Mouse (Mus musculus) liver, embryonic 12.5 days (tissue): ENCODE data around the gene Slc25a48. TPM values are rescaled to one million over a fixed set of nuclear protein-coding genes. Genes with fewer than 3 reads are reported as not detected.

Experiments
- ATAC-seq: fragments of 200-750 bp; cut with Nextera tagmentation; 2 replicates; pipeline ENCODE4 v1.8.0; 2017; ENCODE audit warnings: moderate number of reproducible peaks, mild to moderate bottlenecking, moderate library complexity
- H3K27ac ChIP-seq: fragments of 300-500 bp; sonication (generic); 2 replicates; pipeline ENCODE4 v1.5.1; 2016; ENCODE audit warnings: mild to moderate bottlenecking
- H3K27me3 ChIP-seq: fragments of 300-500 bp; sonication (generic); replicated peaks from 2 replicates; pipeline ENCODE4 v1.6.1; 2016; ENCODE audit warnings: mild to moderate bottlenecking, moderate library complexity
- H3K36me3 ChIP-seq: fragments of 300-500 bp; sonication (generic); 2 replicates; pipeline ENCODE4 v1.6.1; 2016; ENCODE audit warnings: mild to moderate bottlenecking, moderate library complexity
- H3K4me1 ChIP-seq: fragments of 300-500 bp; sonication (generic); 2 replicates; pipeline ENCODE4 v1.6.1; 2016
- H3K4me2 ChIP-seq: fragments of 300-500 bp; sonication (generic); 2 replicates; pipeline ENCODE4 v1.6.1; 2016; ENCODE audit warnings: mild to moderate bottlenecking, moderate library complexity
- H3K4me3 ChIP-seq: fragments of 300-500 bp; sonication (generic); 2 replicates; pipeline ENCODE4 v1.5.1; 2016; ENCODE audit warnings: mild to moderate bottlenecking, moderate library complexity
- H3K9ac ChIP-seq: fragments of 300-500 bp; sonication (generic); 2 replicates; pipeline ENCODE4 v1.6.1; 2016; ENCODE audit warnings: mild to moderate bottlenecking, moderate library complexity
- H3K9me3 ChIP-seq: fragments of 300-500 bp; sonication (generic); replicated peaks from 2 replicates; pipeline ENCODE4 v1.6.1; 2016; ENCODE audit warnings: mild to moderate bottlenecking, moderate library complexity
- WGBS: fragments of 180-500 bp; shearing (Covaris S2); methylation state at CpG from one replicate; pipeline ENCODE4 v1.1.7; 2016; ENCODE audit not compliant: insufficient replicate concordance; 5-methylcytosine and 5-hydroxymethylcytosine counted together
- polyA plus RNA-seq: library from polyadenylated mRNA; unstranded; fragments of >200 nt; fragmentation: Nextera tagmentation; extraction: Ambion mirVana; gene quantifications from 2 replicates; pipeline ENCODE4 v1.2.1, GENCODE M21; 2016

The Slc25a48 gene
- polyA plus RNA-seq: 0.26 and 0.29 TPM in 2 replicates

DNA sequence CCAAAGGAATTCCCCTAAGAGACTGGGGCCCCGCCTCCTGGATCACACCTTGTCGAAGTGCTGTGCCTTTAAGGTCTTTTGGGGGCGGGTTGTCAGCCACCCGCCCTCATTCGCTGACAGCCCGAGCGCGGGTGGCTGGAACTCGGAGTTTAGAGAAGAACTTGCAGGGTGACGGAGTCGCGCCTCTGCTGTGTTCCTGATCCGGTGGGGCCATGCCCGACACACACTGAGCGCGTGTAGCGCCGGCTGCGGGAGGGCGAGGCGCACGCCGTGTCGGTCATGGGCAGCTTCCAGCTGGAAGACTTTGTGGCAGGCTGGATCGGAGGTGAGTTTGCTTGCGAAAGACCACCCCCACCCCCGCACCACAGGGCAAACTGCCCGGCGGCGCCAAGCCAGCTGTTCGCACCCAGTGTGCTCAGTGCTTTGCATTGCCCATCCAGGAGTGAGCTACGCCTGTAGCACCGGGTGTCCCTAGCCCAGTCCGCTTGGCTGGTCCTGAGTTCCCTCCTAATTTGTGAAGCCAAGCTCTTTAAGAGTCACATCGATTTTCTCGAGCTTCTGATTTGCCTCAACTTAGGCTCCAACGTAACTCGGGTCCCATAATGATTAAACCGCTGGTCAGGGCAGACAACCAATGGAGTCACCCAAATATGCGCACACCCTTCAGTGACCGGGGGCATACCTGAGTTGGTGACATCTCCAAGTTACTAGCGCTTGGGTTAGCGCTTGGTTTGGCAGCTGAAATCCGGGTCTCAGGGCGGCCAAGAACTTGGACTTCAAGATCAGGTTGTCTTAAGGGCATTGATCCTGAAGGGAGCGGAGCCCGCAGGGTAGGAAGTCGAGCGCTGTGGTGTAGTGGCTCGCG lies at the start of gene Slc25a48:
Slc25a48 (plus strand) TSS at position 145 of the 865 bp plus-strand sequence.
- Histone ChIP-seq H3K9ac (no peak within 1 kb of the TSS), H3K27ac (no peak within 1 kb of the TSS), H3K4me3 (peak within 1 kb of the TSS; percentile 37), H3K4me1 (no peaks in the 10 kb centered on the region), H3K9me3 (no peaks in the 10 kb centered on the region), H3K4me2 (peak within 1 kb of the TSS; percentile 52), H3K27me3 (peaks cover 68% of the 10 kb centered on the region), H3K36me3 (no peaks in the 10 kb centered on the region)
- 4% methylated on average over 51 of the region's 51 CpGs for WGBS
- 0 out of 2 replicates have a peak, but pooled peaks have one; percentile 44 for ATAC-seq

DNA sequence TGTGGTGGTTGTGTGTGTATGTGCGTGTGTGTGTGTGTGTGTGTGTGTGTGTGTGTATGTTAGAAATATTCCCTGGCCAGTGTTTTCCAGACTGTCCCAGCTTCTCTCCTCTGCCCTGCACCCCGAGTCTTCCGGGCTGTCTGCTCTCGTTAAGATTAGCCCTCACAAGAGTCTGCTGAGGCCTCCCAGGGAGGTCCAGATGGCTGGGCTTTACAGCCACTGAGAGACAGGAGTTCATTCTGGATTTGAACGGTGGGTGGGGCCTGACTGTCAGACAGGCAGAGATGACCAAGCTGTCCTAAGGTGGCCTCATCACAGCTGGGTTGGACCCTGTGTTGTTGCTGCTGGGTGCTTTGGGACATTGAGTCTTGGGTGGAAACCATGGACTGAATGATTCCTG lies 40.6 kb upstream of the Slc25a48 start:
- peaks cover 4% of the 10 kb centered on the region for H3K27me3 ChIP-seq
- WGBS: 41% methylated on average over 5 of the region's 5 CpGs
- H3K4me3 ChIP-seq: no peak overlapping the region
- H3K36me3 ChIP-seq: no peaks in the 10 kb centered on the region
- no peak overlapping the region for H3K4me2 ChIP-seq
- H3K9ac ChIP-seq: no peak overlapping the region
- H3K27ac ChIP-seq: no peak overlapping the region
- H3K4me1 ChIP-seq: no peaks in the 10 kb centered on the region
- ATAC-seq: no peak
- no peaks in the 10 kb centered on the region for H3K9me3 ChIP-seq

DNA sequence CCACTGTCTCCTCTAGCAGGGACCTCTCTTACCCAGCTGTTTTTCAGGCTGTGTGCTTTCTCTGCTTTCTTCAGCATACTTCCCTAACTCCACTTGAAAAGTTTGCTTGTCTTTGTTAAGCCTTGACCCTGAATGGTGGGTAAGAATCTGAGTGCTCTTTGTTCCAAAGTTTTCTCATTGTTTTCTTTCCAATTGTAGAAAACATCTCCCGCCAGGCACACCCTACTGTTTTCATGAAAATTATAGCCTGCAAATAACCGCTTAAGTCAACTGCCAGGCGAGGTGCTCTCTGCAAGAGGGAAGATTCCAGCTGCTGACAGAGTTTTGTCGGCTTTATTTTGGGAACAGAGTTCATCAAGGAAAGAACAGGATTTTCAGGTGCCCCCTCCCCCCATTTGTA lies 37.0 kb upstream of the Slc25a48 start:
- Histone ChIP-seq H3K4me3 (no peak overlapping the region), H3K36me3 (no peaks in the 10 kb centered on the region), H3K9me3 (no peaks in the 10 kb centered on the region), H3K9ac (no peak overlapping the region), H3K27me3 (no peaks in the 10 kb centered on the region; the same call in 1 of the 2 replicates), H3K27ac (no peak overlapping the region), H3K4me1 (no peaks in the 10 kb centered on the region), H3K4me2 (no peak overlapping the region)
- 65% methylated on average over 4 of the region's 4 CpGs for WGBS
- no peak for ATAC-seq

DNA sequence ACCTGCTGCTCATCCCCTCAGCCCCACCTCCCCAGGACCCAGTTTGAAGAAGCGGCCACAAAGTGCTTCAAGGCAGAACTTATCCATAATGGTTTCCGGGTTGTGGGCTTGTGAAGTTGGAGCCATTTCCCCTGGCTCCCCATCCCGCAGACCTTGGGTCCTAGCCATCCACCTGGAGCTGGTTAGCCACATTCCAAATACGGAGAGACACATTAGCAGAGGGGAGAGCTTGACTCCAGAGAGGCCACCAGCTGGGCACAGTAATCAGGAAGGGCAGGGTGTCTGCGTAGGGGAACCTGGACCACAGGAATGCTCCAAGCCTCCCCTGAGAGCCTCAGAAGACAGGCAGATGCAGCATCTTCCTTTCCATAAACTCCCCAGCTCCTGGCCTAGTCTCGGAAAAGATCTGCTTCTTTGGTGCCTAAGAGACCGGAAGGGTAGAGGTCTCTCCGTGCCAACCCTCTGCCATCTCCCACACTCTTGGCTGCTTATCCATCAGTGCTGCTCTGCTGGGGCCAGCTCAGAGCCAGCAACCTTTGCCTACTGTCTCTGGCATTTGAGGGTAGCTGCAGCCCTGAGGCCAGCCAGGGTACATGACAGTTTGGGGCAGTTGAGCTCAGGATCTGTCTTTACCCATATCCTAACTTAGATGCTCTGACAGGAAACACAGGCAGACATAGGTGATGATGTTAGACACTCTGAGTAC lies 34.6 kb upstream of the Slc25a48 start:
- no peaks in the 10 kb centered on the region for H3K4me1 ChIP-seq
- WGBS: 73% methylated on average over 8 of the region's 8 CpGs
- no peak for ATAC-seq

DNA sequence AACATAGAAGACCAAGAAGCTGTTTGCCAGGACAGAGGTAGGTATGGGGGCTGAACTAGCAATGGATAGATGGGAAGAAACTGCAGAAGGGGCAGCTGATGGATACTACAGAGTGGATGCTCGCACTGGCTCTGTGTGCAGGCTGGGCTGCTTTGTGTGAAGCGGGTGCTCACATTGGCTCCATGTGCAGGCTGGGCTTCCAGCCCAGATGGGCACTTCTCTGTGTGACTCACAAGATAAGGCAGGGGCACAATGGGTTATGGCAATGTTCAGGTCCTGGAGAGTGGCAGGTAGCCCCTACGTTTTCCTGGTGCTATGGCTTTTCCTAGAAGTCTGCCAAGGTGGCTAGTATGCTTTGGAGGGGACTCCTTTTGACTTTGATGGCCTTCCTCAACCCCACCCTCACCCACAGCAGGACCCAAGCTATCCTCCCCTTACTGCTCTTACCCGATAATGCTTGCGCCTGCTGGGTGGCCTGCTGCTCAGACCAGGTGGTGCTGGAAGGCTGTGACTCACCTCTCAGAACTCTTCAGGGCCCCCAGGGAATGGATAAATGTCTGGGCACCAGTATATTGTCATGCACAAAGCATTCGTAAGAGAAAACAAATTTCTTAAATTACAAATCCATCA lies 33.5 kb upstream of the Slc25a48 start:
- Histone ChIP-seq H3K27ac (no peak overlapping the region), H3K4me2 (no peak overlapping the region), H3K4me3 (no peak overlapping the region), H3K27me3 (no peaks in the 10 kb centered on the region; the same call in 1 of the 2 replicates), H3K9me3 (no peaks in the 10 kb centered on the region), H3K9ac (no peak overlapping the region), H3K4me1 (no peaks in the 10 kb centered on the region), H3K36me3 (no peaks in the 10 kb centered on the region)
- no peak for ATAC-seq
- WGBS: 46% methylated on average over 6 of the region's 6 CpGs

More for the DNA sequence above, 34.6 kb upstream of the Slc25a48 start:
- no peak overlapping the region for H3K27ac ChIP-seq
- no peaks in the 10 kb centered on the region for H3K36me3 ChIP-seq
- H3K9ac ChIP-seq: no peak overlapping the region
- H3K9me3 ChIP-seq: no peaks in the 10 kb centered on the region
- no peak overlapping the region for H3K4me2 ChIP-seq
- H3K27me3 ChIP-seq: no peaks in the 10 kb centered on the region; the same call in 1 of the 2 replicates
- H3K4me3 ChIP-seq: no peak overlapping the region

DNA sequence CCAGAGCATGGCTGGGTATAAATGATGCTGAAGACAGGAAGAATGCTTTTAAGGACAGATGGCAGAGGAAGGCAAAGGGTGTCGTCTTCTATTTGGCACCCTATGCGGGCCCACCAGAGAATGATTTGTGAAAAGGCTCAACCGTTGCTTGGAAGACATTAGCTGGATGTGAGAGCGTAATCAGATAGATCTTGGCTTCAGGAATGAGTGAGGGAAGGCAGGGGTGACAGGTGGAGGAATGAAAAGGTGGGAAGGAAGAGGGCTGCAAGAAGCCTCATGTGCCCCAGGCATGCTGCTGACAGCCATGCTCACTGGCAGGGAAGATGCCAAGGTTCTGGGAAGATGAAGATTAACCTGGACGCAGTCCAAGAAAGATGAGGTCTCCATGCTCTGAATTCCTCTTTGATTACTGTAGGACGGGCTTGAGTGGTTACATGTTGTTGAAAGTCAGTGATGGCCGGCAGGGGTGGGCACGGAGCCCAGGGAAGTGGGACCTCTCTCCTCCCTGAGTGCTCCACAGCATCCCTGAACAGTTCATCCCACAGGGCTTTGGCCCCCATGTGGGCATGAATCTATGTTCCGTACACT lies 25.8 kb upstream of the Slc25a48 start:
- Histone ChIP-seq H3K9me3 (0 out of 2 replicates have a peak, but pooled peaks cover 8% of the 10 kb centered on the region), H3K4me3 (no peak overlapping the region), H3K36me3 (no peaks in the 10 kb centered on the region), H3K4me1 (no peaks in the 10 kb centered on the region), H3K27ac (no peak overlapping the region), H3K9ac (no peak overlapping the region), H3K4me2 (no peak overlapping the region), H3K27me3 (no peaks in the 10 kb centered on the region)
- WGBS: 71% methylated on average over 9 of the region's 9 CpGs
- ATAC-seq: no peak

DNA sequence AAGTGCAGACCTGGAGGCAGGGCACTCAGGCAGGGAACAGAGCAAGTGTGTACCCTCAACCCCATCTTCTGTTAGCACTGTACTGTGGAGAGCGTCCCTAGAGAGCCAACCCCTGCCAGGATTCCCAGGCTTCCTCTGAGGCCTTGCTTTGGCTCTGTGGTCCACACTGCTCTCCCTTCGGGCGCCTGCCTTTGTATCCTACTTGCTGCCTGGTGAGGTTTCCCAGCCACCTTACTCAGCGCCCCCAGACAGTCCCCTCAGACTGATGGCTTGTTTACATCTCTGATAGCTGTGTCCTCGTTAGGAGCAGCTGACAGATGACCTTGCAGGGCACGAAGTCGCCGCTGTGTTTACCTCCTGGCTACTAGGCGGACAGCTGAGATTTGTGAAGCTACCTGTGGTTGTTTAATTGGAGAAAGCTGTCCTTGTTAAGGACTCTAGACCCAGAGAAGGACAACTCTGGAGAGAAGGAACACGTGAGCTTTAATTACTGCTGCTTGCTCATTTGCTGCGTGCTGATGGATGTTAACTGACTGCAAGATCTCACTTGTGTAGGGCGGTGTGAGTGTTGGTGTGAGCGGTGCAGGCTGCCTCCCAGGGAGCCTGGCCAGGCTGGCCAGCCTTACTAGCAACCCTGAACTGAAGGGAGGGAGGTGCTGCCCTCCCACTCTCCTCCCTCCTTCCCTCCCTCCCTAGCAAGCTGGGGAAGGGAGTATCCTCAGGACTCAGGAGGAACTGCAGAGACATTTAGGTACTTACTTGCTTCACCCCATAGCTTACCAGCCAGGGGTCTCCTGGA lies 19.3 kb upstream of the Slc25a48 start:
- H3K4me1 ChIP-seq: no peaks in the 10 kb centered on the region
- no peaks in the 10 kb centered on the region for H3K36me3 ChIP-seq
- no peak overlapping the region for H3K27ac ChIP-seq
- no peak overlapping the region for H3K9ac ChIP-seq
- WGBS: 29% methylated on average over 13 of the region's 13 CpGs
- H3K4me2 ChIP-seq: no peak overlapping the region
- 0 out of 2 replicates have a peak, but pooled peaks cover 4% of the 10 kb centered on the region for H3K9me3 ChIP-seq
- no peak overlapping the region for H3K4me3 ChIP-seq
- no peak for ATAC-seq
- H3K27me3 ChIP-seq: peaks cover 9% of the 10 kb centered on the region; the same call in 1 of the 2 replicates

DNA sequence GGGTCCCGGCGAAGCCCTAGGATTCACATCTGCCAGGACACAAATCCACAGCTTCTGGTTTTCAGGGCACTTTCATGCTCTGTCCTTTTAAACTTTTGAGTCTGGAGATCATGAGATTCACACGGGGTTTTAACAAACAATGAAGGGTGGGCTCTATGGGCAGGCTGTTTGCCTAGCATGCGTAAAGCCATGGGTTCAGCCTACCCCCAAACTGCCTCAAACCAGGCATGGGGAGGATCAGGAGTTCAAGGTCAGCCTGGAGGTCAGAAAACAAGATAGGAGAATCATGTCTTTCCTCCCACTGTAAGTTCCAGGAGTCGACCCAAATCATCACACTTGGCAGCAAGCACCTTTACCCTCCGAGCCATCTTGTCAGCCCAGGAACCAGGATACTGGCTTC lies 18.6 kb upstream of the Slc25a48 start:
- no peak overlapping the region for H3K9ac ChIP-seq
- H3K9me3 ChIP-seq: no peaks in the 10 kb centered on the region
- no peak for ATAC-seq
- no peak overlapping the region for H3K4me3 ChIP-seq
- H3K36me3 ChIP-seq: no peaks in the 10 kb centered on the region
- 59% methylated on average over 6 of the region's 6 CpGs for WGBS
- H3K27me3 ChIP-seq: peaks cover 14% of the 10 kb centered on the region; the same call in 1 of the 2 replicates
- no peak overlapping the region for H3K27ac ChIP-seq
- no peak overlapping the region for H3K4me2 ChIP-seq
- H3K4me1 ChIP-seq: no peaks in the 10 kb centered on the region

DNA sequence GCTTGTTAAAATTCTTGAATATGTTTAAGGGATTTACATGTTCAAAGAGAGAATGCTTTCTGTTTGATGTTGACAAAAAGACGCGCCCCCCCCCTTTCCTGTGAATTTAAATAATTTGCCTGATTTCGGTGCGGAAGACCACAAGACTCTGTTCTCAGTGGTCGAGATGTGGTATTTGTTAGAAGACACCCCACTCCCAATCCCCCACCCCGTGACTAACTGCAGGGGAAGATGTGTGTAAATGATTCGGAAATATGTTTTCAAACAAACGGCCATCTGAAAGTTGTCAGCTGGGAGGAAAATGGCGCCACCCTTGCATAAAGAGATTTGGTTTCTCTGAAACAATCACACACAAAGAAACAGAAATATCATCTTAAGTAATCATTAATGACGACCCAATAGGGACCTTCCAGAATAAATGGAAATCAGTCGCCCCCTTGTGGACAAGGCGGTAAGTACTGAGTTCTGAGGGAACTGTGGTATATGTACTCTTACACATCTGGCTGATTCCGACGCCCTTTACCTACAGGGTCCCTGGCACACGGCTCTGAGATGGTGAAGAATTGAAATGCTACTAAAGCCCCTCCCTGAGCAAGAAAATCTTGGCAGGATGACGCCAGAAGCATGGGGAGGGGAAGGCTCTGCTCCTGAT lies 16.0 kb upstream of the Slc25a48 start:
- Histone ChIP-seq H3K27ac (no peak overlapping the region), H3K27me3 (peaks cover 14% of the 10 kb centered on the region; the same call in 1 of the 2 replicates), H3K9ac (no peak overlapping the region), H3K9me3 (no peaks in the 10 kb centered on the region), H3K4me2 (no peak overlapping the region), H3K4me3 (no peak overlapping the region), H3K4me1 (no peaks in the 10 kb centered on the region), H3K36me3 (no peaks in the 10 kb centered on the region)
- ATAC-seq: no peak
- 22% methylated on average over 16 of the region's 16 CpGs for WGBS

DNA sequence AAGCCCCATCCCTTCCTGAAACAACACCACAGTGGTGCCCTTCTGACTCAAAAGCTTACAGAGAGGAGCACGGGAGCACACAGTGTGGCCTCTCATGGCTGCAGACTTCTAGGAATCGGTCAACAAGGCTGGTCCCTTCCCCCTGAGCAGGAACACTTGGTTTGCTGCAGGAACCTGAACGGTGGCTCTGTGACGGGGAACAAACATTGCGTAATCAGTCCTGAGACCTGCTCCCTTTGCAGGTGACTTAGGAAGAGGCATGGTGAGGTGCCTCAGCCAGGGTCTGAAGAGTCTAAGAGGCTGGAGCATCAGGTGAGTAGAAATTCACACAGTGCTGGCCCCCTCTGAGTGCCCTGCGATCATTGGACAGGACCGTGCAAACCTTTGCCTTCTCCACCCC lies 12.2 kb upstream of the Slc25a48 start:
- Histone ChIP-seq H3K4me3 (no peak overlapping the region), H3K9ac (no peak overlapping the region), H3K27ac (no peak overlapping the region), H3K4me2 (no peak overlapping the region), H3K9me3 (no peaks in the 10 kb centered on the region), H3K27me3 (peaks cover 22% of the 10 kb centered on the region; the same call in 1 of the 2 replicates), H3K4me1 (no peaks in the 10 kb centered on the region), H3K36me3 (no peaks in the 10 kb centered on the region)
- ATAC-seq: no peak
- WGBS: 53% methylated on average over 7 of the region's 7 CpGs
